Mouse (Mus musculus) granulocyte monocyte progenitor cell, adult 5-6 weeks (primary cell): Measurements from ENCODE around the gene Saxo1. TPM values are rescaled to one million over a fixed set of nuclear protein-coding genes. Genes with fewer than 3 reads are reported as not detected.

Experiments
- ATAC-seq: replicated peaks from 2 replicates; pipeline ENCODE4 v1.8.0; 2016; ENCODE audit warnings: mild to moderate bottlenecking, moderate TSS enrichment, inconsistent platforms; ENCODE audit not compliant: poor library complexity, severe bottlenecking
- total RNA-seq, 2 experiments: library from RNA; stranded (forward) in 1 of 2; stranded (reverse) in 1 of 2; fragments of 200-712, 200-1000 nt in 1 of 2; fragments of >200 nt in 1 of 2; fragmentation: Nextera tagmentation in 1 of 2; gene quantifications; 2 replicates each; pipeline ENCODE4 v1.2.3; 2014 to 2017

Gene Saxo1
- total RNA-seq, 2 experiments from 2014 or later: not detected

- no peak for ATAC-seq
Observed at GRCm38 (mm10) chr4:86529161-86529560, 29.0 kb downstream of the Saxo1 start.

- ATAC-seq: no peak
Observed at GRCm38 (mm10) chr4:86527162-86528136, 30.7 kb downstream of the Saxo1 start.

GRCm38 (mm10) chr4:86524483-86524882 is 33.6 kb downstream of the Saxo1 start:
- ATAC-seq: no peak

DNA sequence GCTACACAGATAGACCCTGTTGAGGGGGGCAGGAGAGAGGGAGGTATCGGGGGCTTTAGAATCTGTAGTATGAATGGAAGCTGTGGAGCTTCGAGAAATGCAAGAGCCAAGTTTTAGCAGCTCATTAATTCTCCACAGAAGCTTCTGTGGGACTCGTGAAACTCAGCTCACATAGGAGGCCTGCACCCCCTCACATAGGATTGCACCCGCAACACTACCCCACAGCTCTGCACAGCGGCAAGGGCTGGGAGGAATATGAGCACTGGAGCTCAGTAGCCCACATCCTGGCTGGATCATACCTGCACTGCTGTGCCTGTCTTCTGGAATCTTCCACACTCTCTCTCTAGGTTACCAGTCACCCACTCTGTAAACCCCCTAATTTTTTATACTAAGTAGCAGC is 34.4 kb downstream of the Saxo1 start:
- no peak for ATAC-seq

DNA sequence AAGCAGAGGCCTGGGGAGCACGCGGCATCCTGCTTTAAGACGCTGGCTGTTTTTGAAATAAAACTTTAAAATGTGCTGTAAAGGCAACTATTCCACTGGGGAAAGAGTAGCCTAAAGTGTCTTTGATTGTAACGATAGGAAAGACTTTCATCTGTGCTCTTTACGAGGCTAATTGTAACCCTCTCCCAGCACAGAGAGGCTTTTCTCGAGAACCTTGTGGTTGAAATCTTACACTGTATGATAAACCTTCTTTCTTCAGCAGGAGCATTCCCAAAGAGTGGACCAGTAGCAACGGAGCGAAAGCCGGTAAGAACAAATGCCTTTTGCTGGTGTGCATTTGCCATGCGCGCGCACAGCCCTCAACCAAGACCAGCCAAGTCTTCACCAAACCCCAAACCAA is 37.4 kb downstream of the Saxo1 start:
- no peak for ATAC-seq

DNA sequence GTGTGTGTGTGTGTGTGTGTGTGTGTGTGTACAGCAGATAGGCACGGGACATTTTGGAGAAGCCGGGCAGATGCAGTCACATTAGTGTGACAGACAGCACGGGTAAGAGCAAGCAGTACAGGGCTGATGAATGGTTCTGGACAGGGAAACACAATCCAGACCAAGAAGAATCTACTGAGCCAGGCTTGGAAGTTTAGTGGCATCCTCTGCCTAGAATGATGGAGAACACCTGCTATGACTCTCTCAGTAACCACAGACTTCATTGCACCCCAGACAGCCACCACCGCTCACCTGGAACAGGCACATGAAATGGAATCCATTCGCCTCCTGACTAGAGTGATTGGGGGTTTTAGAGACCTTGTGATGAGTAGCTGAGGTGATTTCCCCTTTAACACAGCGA is 38.2 kb downstream of the Saxo1 start:
- ATAC-seq: no peak

GRCm38 (mm10) chr4:86504656-86505055 is 53.5 kb downstream of the Saxo1 start:
- no peak for ATAC-seq

GRCm38 (mm10) chr4:86499561-86499960 is 58.6 kb downstream of the Saxo1 start:
- ATAC-seq: no peak

DNA sequence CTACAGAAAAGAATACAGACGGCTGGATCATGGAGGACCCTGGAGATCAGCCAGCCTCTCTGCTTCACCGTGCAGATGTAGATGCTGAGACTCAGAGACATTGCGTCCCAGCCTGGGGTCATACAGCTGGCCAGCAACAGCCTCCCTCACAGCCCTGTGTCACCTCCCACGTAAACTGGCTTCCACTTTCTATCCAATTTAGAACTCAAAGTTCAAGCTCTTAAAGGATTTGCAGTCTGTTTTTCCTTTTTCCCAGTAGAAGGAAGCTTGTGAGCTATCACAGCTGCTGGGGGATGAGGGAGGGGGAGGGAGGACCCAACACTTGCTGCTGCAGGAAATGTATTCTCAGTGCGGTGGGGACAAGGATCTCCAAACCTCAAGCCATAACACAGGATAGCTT is 59.4 kb downstream of the Saxo1 start:
- ATAC-seq: no peak

DNA sequence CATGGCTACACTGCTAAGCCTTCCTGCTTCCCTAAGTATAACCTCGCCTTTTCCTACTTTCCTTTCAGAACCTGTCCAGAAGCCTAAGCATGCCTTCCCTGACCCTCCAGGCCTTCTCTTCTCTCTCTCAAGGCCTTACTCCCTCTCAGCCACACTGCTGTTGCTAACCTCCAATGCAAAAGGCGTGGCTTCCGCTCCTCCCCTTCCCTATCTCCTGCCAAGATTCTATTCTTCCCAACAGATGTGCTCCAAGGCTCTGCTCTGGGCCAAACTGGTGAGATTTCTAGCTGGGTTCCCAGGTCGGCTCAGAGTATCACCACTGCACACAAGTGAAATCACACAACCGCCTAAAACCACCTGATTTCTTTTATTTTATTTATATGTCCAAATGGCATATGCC is 69.0 kb downstream of the Saxo1 start:
- no peak for ATAC-seq

GRCm38 (mm10) chr4:86486901-86487300 is 71.2 kb downstream of the Saxo1 start:
- no peak for ATAC-seq

DNA sequence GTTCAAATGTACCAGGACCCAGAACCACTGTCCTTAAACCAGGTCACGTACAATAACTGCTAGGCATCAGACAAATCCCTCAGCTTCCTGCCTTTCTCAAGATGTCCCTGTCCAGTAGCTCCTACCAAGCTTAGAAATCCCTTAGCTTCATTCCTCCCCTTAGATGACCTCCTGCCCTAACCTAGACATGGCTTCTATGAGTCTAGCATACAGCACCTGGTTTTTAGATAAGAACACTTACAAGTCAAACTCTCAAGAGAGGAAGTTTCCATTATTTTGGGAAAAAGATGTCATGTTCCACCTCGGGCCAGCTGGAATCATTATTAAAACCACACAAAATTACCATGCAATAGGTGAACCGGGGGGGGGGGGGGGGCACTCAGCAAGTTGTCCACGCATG is 71.6 kb downstream of the Saxo1 start:
- ATAC-seq: no peak

- ATAC-seq: no peak
Observed at GRCm38 (mm10) chr4:86485052-86485451, 73.1 kb downstream of the Saxo1 start.

DNA sequence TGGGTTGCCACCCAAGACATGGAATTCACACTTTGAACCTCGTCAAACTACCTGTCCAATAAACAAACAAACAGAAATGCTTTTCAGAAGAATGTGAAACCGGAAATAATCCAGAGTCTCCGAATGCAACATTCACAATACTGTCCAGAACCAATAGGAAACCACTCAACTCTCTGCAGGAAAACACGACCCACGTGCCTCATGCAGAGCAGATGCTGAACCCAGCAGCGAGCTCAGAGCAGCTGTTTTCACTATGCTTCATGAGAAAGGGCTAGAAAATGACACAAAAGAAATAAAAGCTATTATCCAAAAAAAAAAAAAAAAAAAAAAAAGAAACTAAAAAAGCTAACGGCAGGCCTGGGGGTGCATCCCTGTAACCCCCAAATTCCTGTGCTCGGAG is 74.4 kb downstream of the Saxo1 start:
- no peak for ATAC-seq

DNA sequence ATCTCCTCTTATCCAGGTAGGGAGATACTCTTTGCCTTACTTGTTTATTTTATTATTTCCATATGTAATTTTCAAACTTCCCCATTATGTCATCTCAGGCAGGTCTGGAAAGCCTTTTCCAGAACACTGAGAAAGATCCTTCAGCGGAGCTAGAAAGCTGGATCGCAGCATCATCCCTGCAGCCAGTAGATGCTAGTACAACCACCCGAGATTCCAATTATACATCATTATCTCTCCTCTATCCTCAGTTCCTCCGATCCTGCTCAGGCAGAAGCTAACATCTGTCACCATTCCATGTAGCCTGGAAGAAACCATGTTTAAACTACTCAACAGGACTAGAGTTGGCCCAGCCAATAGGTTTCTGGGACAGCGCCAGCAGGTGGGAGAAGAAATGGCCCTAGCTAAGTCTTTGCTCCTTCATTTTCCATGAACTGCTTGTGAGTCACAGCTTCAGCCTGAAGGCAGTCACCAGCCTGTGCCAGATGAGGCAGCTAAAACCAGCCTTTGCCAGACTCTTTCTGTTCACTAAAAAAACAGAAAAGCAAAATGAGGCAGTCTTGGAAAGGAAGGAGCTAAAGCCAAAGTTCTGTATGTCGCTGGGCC is 75.0 kb downstream of the Saxo1 start:
- ATAC-seq: no peak

- ATAC-seq: no peak
Observed at GRCm38 (mm10) chr4:86480891-86481290, 77.2 kb downstream of the Saxo1 start.

GRCm38 (mm10) chr4:86464808-86465207 is 93.3 kb downstream of the Saxo1 start:
- no peak for ATAC-seq

GRCm38 (mm10) chr4:86450468-86450867 is 107.7 kb downstream of the Saxo1 start:
- no peak for ATAC-seq

GRCm38 (mm10) chr4:86436336-86436735 is 121.8 kb downstream of the Saxo1 start:
- ATAC-seq: no peak

DNA sequence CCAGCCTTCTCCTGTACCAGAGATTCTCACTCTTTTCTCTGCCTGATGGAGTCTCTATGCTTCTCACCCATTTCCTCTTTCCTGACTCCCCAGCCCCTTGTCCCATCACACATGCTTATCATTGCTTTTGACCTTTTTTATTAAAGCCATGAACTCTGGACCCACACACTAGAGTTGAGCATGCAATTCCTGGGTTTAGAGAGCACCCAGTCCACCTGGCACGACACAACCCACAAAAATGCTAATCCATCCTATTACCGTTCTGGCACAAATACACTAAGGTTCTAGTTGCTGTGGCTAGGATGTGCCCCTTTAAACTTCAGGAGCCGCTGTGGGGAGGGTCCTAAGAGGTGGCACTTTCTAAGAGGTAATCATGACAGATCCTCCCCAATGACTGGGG is 122.5 kb downstream of the Saxo1 start:
- no peak for ATAC-seq

DNA sequence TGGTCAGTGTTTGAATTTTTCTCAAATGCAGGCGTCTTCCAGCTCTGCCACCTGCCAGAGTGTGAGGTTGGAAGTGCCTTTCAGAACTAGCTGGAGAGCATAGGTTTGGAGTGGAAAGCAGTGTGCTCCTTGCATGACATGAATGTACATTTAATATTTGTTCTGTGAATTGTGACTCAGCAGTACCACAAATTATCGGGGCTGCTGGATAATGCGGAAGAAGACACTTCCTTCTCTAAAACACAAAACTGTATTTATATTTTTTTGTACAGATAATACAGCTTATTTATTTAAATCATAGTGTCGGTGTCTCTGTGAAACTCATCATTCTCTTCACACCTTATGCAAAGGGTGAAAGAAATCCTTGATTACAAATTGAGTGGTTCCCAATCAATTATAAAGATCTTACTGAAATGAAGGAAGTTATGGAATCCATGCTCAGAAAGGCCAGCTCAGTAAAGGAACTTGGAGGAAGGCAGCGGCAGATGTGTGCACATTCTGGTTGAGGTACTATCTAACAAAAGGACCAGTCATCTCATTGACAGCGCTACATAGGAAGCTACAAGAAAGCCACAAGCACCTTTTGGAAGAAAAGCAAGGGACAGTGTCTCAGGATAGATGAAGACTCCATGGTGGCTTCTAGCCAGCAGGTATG is 129.9 kb downstream of the Saxo1 start:
- ATAC-seq: no peak
